Mouse (Mus musculus) heart, adult 2 months (tissue): ENCODE measurements around the gene Slc25a39.

Source experiments
- CTCF ChIP-seq: fragments of 200-600 bp; IDR thresholded peaks from 2 replicates; pipeline ENCODE4 v1.8.1; 2022; ENCODE audit warnings: antibody characterized with exemption, mild to moderate bottlenecking, moderate library complexity
- EP300 ChIP-seq: fragments of 200-500 bp; IDR thresholded peaks from 2 replicates; pipeline ENCODE4 v1.6.1; 2011; ENCODE audit warnings: low read depth, low read length, control low read depth; ENCODE audit not compliant: insufficient read depth

GRCm38 (mm10) chr11:102361776-102362495 lies 45.8 kb downstream of the Slc25a39 start:
- TF ChIP-seq EP300: no peak
- TF ChIP-seq CTCF: no peak
